8 mouse cellular contexts compared by ENCODE assay signal in genomic region chr7:139251881-139252301, GRCm38 (mm10). TPM values are rescaled to one million over a fixed set of nuclear protein-coding genes. Genes with fewer than 3 reads are reported as not detected.
A peak's percentile ranks its signal among the peaks of the same experiment; 100 is the strongest.
DNase-seq lines count a peak whose midpoint lies in the region; ATAC-seq lines count a peak whose summit lies in the region.

No protein-coding gene starts in this region.

- H3K4me2 ChIP-seq in liver, embryonic 12.5 days, result no peak overlapping the region
- no peak overlapping the region for H3K4me2 ChIP-seq in heart, embryonic 16.5 days (ENCODE audit: low read depth, low read length)
- peak overlapping the region; percentile 23; the same call in 1 of the 2 replicates for H3K4me2 ChIP-seq in stomach, embryonic 16.5 days (ENCODE audit: low read depth, low read length)

- peaks cover 41% of the 10 kb centered on the region for H3K27me3 ChIP-seq in liver, embryonic 12.5 days (replicated peaks)
- no peaks in the 10 kb centered on the region for H3K27me3 ChIP-seq in heart, embryonic 16.5 days (ENCODE audit: control insufficient read depth, insufficient read depth, low read length)
- no peaks in the 10 kb centered on the region for H3K27me3 ChIP-seq in stomach, embryonic 16.5 days (ENCODE audit: control insufficient read depth, insufficient read depth, low read length)

- no peak overlapping the region for H3K4me3 ChIP-seq in liver, embryonic 12.5 days
- no peak overlapping the region for H3K4me3 ChIP-seq in heart, embryonic 16.5 days (ENCODE audit: low read length)
- no peak overlapping the region for H3K4me3 ChIP-seq in stomach, embryonic 16.5 days (replicated peaks; ENCODE audit: low read length)

- H3K27ac ChIP-seq in liver, embryonic 12.5 days, result no peak overlapping the region
- peak overlapping the region; percentile 55 for H3K27ac ChIP-seq in heart, embryonic 16.5 days (ENCODE audit: low read length)
- H3K27ac ChIP-seq in stomach, embryonic 16.5 days (ENCODE audit: low read length), result peak overlapping the region; percentile 94

- WGBS in liver, embryonic 12.5 days (ENCODE audit: insufficient replicate concordance), result 59% methylated on average over 5 of the region's 5 CpGs
- WGBS in heart, embryonic 16.5 days, result 29% methylated on average over 5 of the region's 5 CpGs
- 25% methylated on average over 5 of the region's 5 CpGs for WGBS in stomach, embryonic 16.5 days

- no peak for ATAC-seq in liver, embryonic 12.5 days
- ATAC-seq in heart, embryonic 16.5 days (replicated peaks; ENCODE audit: extremely low read depth, insufficient read depth, low FRiP score), result no peak
- peak; percentile 44 for ATAC-seq in stomach, embryonic 16.5 days (ENCODE audit: insufficient read depth, low FRiP score)
- ATAC-seq in monocyte, adult 5-6 weeks (replicated peaks; ENCODE audit: insufficient number of reproducible peaks, low FRiP score, low TSS enrichment, poor library complexity, severe bottlenecking), result no peak

- H3K4me1 ChIP-seq in liver, embryonic 12.5 days, result peaks cover 67% of the 10 kb centered on the region
- peaks cover 56% of the 10 kb centered on the region for H3K4me1 ChIP-seq in heart, embryonic 16.5 days (ENCODE audit: control insufficient read depth, insufficient read depth, low read length)
- H3K4me1 ChIP-seq in stomach, embryonic 16.5 days (ENCODE audit: control insufficient read depth, insufficient read depth, low read length), result peaks cover 63% of the 10 kb centered on the region

- peaks cover 18% of the 10 kb centered on the region for H3K36me3 ChIP-seq in liver, embryonic 12.5 days
- peaks cover 18% of the 10 kb centered on the region for H3K36me3 ChIP-seq in heart, embryonic 16.5 days (ENCODE audit: control insufficient read depth, insufficient read depth)
- peaks cover 11% of the 10 kb centered on the region; the same call in 1 of the 2 replicates for H3K36me3 ChIP-seq in stomach, embryonic 16.5 days (ENCODE audit: control insufficient read depth, insufficient read depth, low read length)

- H3K9ac ChIP-seq in liver, embryonic 12.5 days, result no peak overlapping the region
- peak overlapping the region; percentile 23 for H3K9ac ChIP-seq in heart, embryonic 16.5 days (ENCODE audit: low read length)
- peak overlapping the region; percentile 50; the same call in 1 of the 2 replicates for H3K9ac ChIP-seq in stomach, embryonic 16.5 days (ENCODE audit: low read length)

- H3K9me3 ChIP-seq in liver, embryonic 12.5 days (replicated peaks), result no peaks in the 10 kb centered on the region
- no peaks in the 10 kb centered on the region for H3K9me3 ChIP-seq in heart, embryonic 16.5 days (replicated peaks; ENCODE audit: control insufficient read depth, low read length)
- no peaks in the 10 kb centered on the region for H3K9me3 ChIP-seq in stomach, embryonic 16.5 days (replicated peaks; ENCODE audit: control insufficient read depth, low read length)

- peak; percentile 54 for DNase-seq in liver
- peak; percentile 66 to 79 for DNase-seq in adrenal gland, postnatal 36 days
- DNase-seq in kidney, postnatal 25 days, result peak; percentile 81 to 86
- no peak for DNase-seq in left cerebral cortex, adult 8-10 months (ENCODE audit: low spot score in 2 of 2)

RNA-seq across cellular contexts. Expression of gene Pwwp2b, which starts 3.6 kb away (rescaled TPM):
- 2.3 and 2.7 TPM in 2 replicates for polyA plus RNA-seq in liver, embryonic 12.5 days (2016; fragmentation: Nextera tagmentation; extraction: Ambion mirVana)
- 10 to 100 TPM in 1 of 2 experiments, 1 to 10 TPM in 1; 9.8 to 15.6 TPM for total RNA-seq in adrenal gland, postnatal 36 days (2021)
- 7.0 and 8.1 TPM in 2 replicates for polyA plus RNA-seq in heart, embryonic 16.5 days (2015; fragmentation: Nextera tagmentation; extraction: Ambion mirVana)
- 16.3 and 19.8 TPM in 2 replicates for polyA plus RNA-seq in stomach, embryonic 16.5 days (2015; fragmentation: Nextera tagmentation; extraction: Ambion mirVana)
- total RNA-seq in left cerebral cortex, adult 8-10 months (2022), result 10 to 100 TPM; 16.8 to 18.3 (median 17.7) TPM
- total RNA-seq in monocyte, adult 5-6 weeks (2017), result 1.4 to 4.4 TPM (median 2.5 TPM) in 3 replicates

RNA-seq across cellular contexts. Expression of gene Stk32c, which starts 38.8 kb away (rescaled TPM):
- not detected in 2 replicates for polyA plus RNA-seq in liver, embryonic 12.5 days (2016; fragmentation: Nextera tagmentation; extraction: Ambion mirVana)
- 1 to 10 TPM; 3.3 to 3.9 TPM for total RNA-seq in adrenal gland, postnatal 36 days (2021)
- 0.06 and 0.07 TPM in 2 replicates for polyA plus RNA-seq in heart, embryonic 16.5 days (2015; fragmentation: Nextera tagmentation; extraction: Ambion mirVana)
- 0.17 TPM in 1 of 2 replicates, not detected in the other for polyA plus RNA-seq in stomach, embryonic 16.5 days (2015; fragmentation: Nextera tagmentation; extraction: Ambion mirVana)
- 100 to 1,000 TPM; 175 to 186 (median 183) TPM for total RNA-seq in left cerebral cortex, adult 8-10 months (2022)
- total RNA-seq in monocyte, adult 5-6 weeks (2017), result 8.6 to 15.5 TPM (median 9.7 TPM) in 3 replicates

RNA-seq across cellular contexts. Expression of gene Lrrc27, which starts 39.1 kb away (rescaled TPM):
- 0.52 and 0.80 TPM in 2 replicates for polyA plus RNA-seq in liver, embryonic 12.5 days (2016; fragmentation: Nextera tagmentation; extraction: Ambion mirVana)
- total RNA-seq in adrenal gland, postnatal 36 days (2021), result 1 to 10 TPM; 6.9 to 8.1 TPM
- 2.8 and 4.1 TPM in 2 replicates for polyA plus RNA-seq in heart, embryonic 16.5 days (2015; fragmentation: Nextera tagmentation; extraction: Ambion mirVana)
- polyA plus RNA-seq in stomach, embryonic 16.5 days (2015; fragmentation: Nextera tagmentation; extraction: Ambion mirVana), result 2.9 and 4.4 TPM in 2 replicates
- 10 to 100 TPM in 1 of 4 experiments, 1 to 10 TPM in 3; 7.4 to 13.7 (median 8.4) TPM for total RNA-seq in left cerebral cortex, adult 8-10 months (2022)
- total RNA-seq in monocyte, adult 5-6 weeks (2017), result 0.53 to 1.3 TPM in 2 of 3 replicates, not detected in the other

Comparison
In these comparisons a context has a peak if more than half of its experiments do, and no peak if none do; other contexts are left out.
1. DNase-seq: peak in liver (single experiment), adrenal gland, postnatal 36 days (2 of 2) and kidney, postnatal 25 days (2 of 2); none in left cerebral cortex, adult 8-10 months (0 of 2).
2. RNA of gene Stk32c, which starts 38.8 kb away (total RNA-seq): 175 to 186 TPM in left cerebral cortex, adult 8-10 months; 8.6 to 15.5 TPM in monocyte, adult 5-6 weeks and 3.3 to 3.9 TPM in adrenal gland, postnatal 36 days; every median in the first group is over 10 times any median in the second.